Comparison of ENCODE assay signal across 8 mouse cellular contexts in genomic region chr13:21734010-21734905, GRCm38 (mm10). TPM values are rescaled to one million over a fixed set of nuclear protein-coding genes. Genes with fewer than 3 reads are reported as not detected.
DNase-seq lines count a peak whose midpoint lies in the region; ATAC-seq and TF ChIP-seq lines count a peak whose summit lies in the region.

No protein-coding gene starts in this region.

- no peaks in the 10 kb centered on the region for H3K27me3 ChIP-seq in hindbrain, postnatal 0 days (ENCODE audit: insufficient read depth, low read length)

- H3K4me1 ChIP-seq in hindbrain, postnatal 0 days (ENCODE audit: insufficient read depth, low read length): no peaks in the 10 kb centered on the region; the same call in 1 of the 2 replicates

- peak overlapping the region; percentile 74 for H3K4me3 ChIP-seq in gastrocnemius, adult 2 months
- peak overlapping the region; percentile 47 for H3K4me3 ChIP-seq in hindbrain, postnatal 0 days (ENCODE audit: low read length)

- under 1% methylated on average over 21 of the region's 21 CpGs for WGBS in hindbrain, postnatal 0 days

- intact Hi-C loops in gastrocnemius, adult 2 months (cut with DNase I): loop anchor here (1.0 to 2.0 kb wide), 2 partner anchors 17 to 20 kb away; partner anchors contain the start of gene Hist1h4k
- intact Hi-C loops in left cerebral cortex, postnatal 25 days (cut with DNase I): loop anchor here (1.0 to 5.0 kb wide), 3 partner anchors 16 to 1948 kb away; partner anchors contain the start of genes Hist1h2ac, Hist1h2bc and Hist1h4k

- peak overlapping the region; percentile 74 for H3K27ac ChIP-seq in gastrocnemius, adult 2 months
- peak overlapping the region; percentile 83 for H3K27ac ChIP-seq in hindbrain, postnatal 0 days

- peak; percentile 91 for TF ChIP-seq CTCF in gastrocnemius, adult 2 months (IDR thresholded peaks at IDR 0.05)
- peak; percentile 91 for TF ChIP-seq CTCF in hindbrain, postnatal 0 days (IDR thresholded peaks at IDR 0.05; ENCODE audit: low read depth)

- peak; percentile 67 for ATAC-seq in common myeloid progenitor, adult 5-6 weeks (replicated peaks; ENCODE audit: low read depth, poor library complexity, severe bottlenecking)
- peak; percentile 86 for ATAC-seq in hindbrain, postnatal 0 days
- peak; percentile 60 for ATAC-seq in megakaryocyte-erythroid progenitor cell, adult 5-6 weeks (replicated peaks; ENCODE audit: low FRiP score, low TSS enrichment, poor library complexity, severe bottlenecking)

- H3K9me3 ChIP-seq in hindbrain, postnatal 0 days (ENCODE audit: low read length): no peaks in the 10 kb centered on the region

- H3K9ac ChIP-seq in hindbrain, postnatal 0 days (replicated peaks; ENCODE audit: low read length): peak overlapping the region; percentile 58

- DNase-seq in right cerebral cortex, adult 18-20 months: peak; percentile 71
- no peak for DNase-seq in right cerebral cortex, postnatal 4 days
- DNase-seq in gastrocnemius, adult 2 months: peak; percentile 65
- DNase-seq in hindbrain, postnatal 0 days (ENCODE audit: low spot score): peak; percentile 95
- DNase-seq in left cerebral cortex, postnatal 25 days (ENCODE audit: low spot score in 2 of 2): peak; percentile 81 to 82
- DNase-seq in spleen, adult 12 weeks (ENCODE audit: low spot score): peak; percentile 72

- peak overlapping the region; percentile 74 for H3K4me2 ChIP-seq in hindbrain, postnatal 0 days (ENCODE audit: low read depth, low read length)

- no peaks in the 10 kb centered on the region for H3K36me3 ChIP-seq in hindbrain, postnatal 0 days (ENCODE audit: insufficient read depth, low read length)

RNA-seq across cellular contexts. Expression of gene Hist1h4j, which starts 0.6 kb away (rescaled TPM):
- 469 and 581 TPM in 2 replicates for total RNA-seq in common myeloid progenitor, adult 5-6 weeks (2017)
- 1 to 10 TPM in 1 of 2 experiments, under 1 TPM in 1; 0.42 to 1.1 TPM for total RNA-seq in gastrocnemius, adult 2 months (2021)
- 1,214 and 1,310 TPM in 2 replicates for total RNA-seq in hindbrain, postnatal 0 days (2014; rRNA removed)
- not detected in 2 replicates for polyA plus RNA-seq in hindbrain, postnatal 0 days (2015; fragmentation: Nextera tagmentation; extraction: Ambion mirVana)
- total RNA-seq in left cerebral cortex, postnatal 25 days (2021): 10 to 100 TPM; 18.4 to 22.2 TPM
- 3.8 and 29.3 TPM in 2 replicates for total RNA-seq in megakaryocyte-erythroid progenitor cell, adult 5-6 weeks (2014; fragmentation: Nextera tagmentation)
- total RNA-seq in megakaryocyte-erythroid progenitor cell, adult 5-6 weeks (2017): 302 and 554 TPM in 2 replicates

RNA-seq across cellular contexts. Expression of gene Hist1h2bm, which starts 12.4 kb away (rescaled TPM):
- total RNA-seq in common myeloid progenitor, adult 5-6 weeks (2017): 379 and 469 TPM in 2 replicates
- total RNA-seq in gastrocnemius, adult 2 months (2021): 1 to 10 TPM in 1 of 2 experiments, not detected in 1; 1.2 TPM
- total RNA-seq in hindbrain, postnatal 0 days (2014; rRNA removed): 1,597 and 1,943 TPM in 2 replicates
- polyA plus RNA-seq in hindbrain, postnatal 0 days (2015; fragmentation: Nextera tagmentation; extraction: Ambion mirVana): 1.3 and 1.7 TPM in 2 replicates
- 1 to 10 TPM; 3.8 to 4.5 TPM for total RNA-seq in left cerebral cortex, postnatal 25 days (2021)
- 242 and 265 TPM in 2 replicates for total RNA-seq in megakaryocyte-erythroid progenitor cell, adult 5-6 weeks (2014; fragmentation: Nextera tagmentation)
- 262 and 417 TPM in 2 replicates for total RNA-seq in megakaryocyte-erythroid progenitor cell, adult 5-6 weeks (2017)

RNA-seq across cellular contexts. Expression of gene Hist1h4k, which starts 16.0 kb away (rescaled TPM):
- total RNA-seq in common myeloid progenitor, adult 5-6 weeks (2017): 4,229 and 5,615 TPM in 2 replicates
- total RNA-seq in gastrocnemius, adult 2 months (2021): 10 to 100 TPM; 12.0 to 12.2 TPM
- 380 and 998 TPM in 2 replicates for total RNA-seq in hindbrain, postnatal 0 days (2014; rRNA removed)
- 1.6 and 1.9 TPM in 2 replicates for polyA plus RNA-seq in hindbrain, postnatal 0 days (2015; fragmentation: Nextera tagmentation; extraction: Ambion mirVana)
- 100 to 1,000 TPM; 333 to 391 TPM for total RNA-seq in left cerebral cortex, postnatal 25 days (2021)
- total RNA-seq in megakaryocyte-erythroid progenitor cell, adult 5-6 weeks (2014; fragmentation: Nextera tagmentation): 396 and 799 TPM in 2 replicates
- total RNA-seq in megakaryocyte-erythroid progenitor cell, adult 5-6 weeks (2017): 1,621 and 1,651 TPM in 2 replicates

RNA-seq across cellular contexts. Expression of gene Hist1h3h, which starts 16.8 kb away (rescaled TPM):
- total RNA-seq in common myeloid progenitor, adult 5-6 weeks (2017): 145 and 293 TPM in 2 replicates
- 1 to 10 TPM; 1.2 to 2.1 TPM for total RNA-seq in gastrocnemius, adult 2 months (2021)
- 1,004 and 1,140 TPM in 2 replicates for total RNA-seq in hindbrain, postnatal 0 days (2014; rRNA removed)
- 1.9 and 6.2 TPM in 2 replicates for polyA plus RNA-seq in hindbrain, postnatal 0 days (2015; fragmentation: Nextera tagmentation; extraction: Ambion mirVana)
- total RNA-seq in left cerebral cortex, postnatal 25 days (2021): 10 to 100 TPM; 58.0 to 64.8 TPM
- total RNA-seq in megakaryocyte-erythroid progenitor cell, adult 5-6 weeks (2014; fragmentation: Nextera tagmentation): 21.9 TPM in 1 of 2 replicates, not detected in the other
- 175 and 228 TPM in 2 replicates for total RNA-seq in megakaryocyte-erythroid progenitor cell, adult 5-6 weeks (2017)

RNA-seq across cellular contexts. Expression of gene Hist1h2ai, which starts 18.0 kb away (rescaled TPM):
- 1,241 and 1,337 TPM in 2 replicates for total RNA-seq in common myeloid progenitor, adult 5-6 weeks (2017)
- total RNA-seq in gastrocnemius, adult 2 months (2021): 1 to 10 TPM in 1 of 2 experiments, not detected in 1; 2.2 TPM
- total RNA-seq in hindbrain, postnatal 0 days (2014; rRNA removed): 934 and 1,282 TPM in 2 replicates
- 4.5 and 5.8 TPM in 2 replicates for polyA plus RNA-seq in hindbrain, postnatal 0 days (2015; fragmentation: Nextera tagmentation; extraction: Ambion mirVana)
- total RNA-seq in left cerebral cortex, postnatal 25 days (2021): 10 to 100 TPM; 19.5 to 32.4 TPM
- 3.0 and 26.7 TPM in 2 replicates for total RNA-seq in megakaryocyte-erythroid progenitor cell, adult 5-6 weeks (2014; fragmentation: Nextera tagmentation)
- 582 and 1,238 TPM in 2 replicates for total RNA-seq in megakaryocyte-erythroid progenitor cell, adult 5-6 weeks (2017)

Comparison
In these comparisons a context has a peak if more than half of its experiments do, and no peak if none do; other contexts are left out.
1. RNA of gene Hist1h2bm, which starts 12.4 kb away (total RNA-seq): 1,597 to 1,943 TPM in hindbrain, postnatal 0 days, 379 to 469 TPM in common myeloid progenitor, adult 5-6 weeks and 242 to 417 TPM in megakaryocyte-erythroid progenitor cell, adult 5-6 weeks; 3.8 to 4.5 TPM in left cerebral cortex, postnatal 25 days and 1.2 TPM in gastrocnemius, adult 2 months; every median in the first group is over 10 times any median in the second.
2. RNA of gene Hist1h4k, which starts 16.0 kb away (total RNA-seq): 4,229 to 5,615 TPM in common myeloid progenitor, adult 5-6 weeks, 396 to 1,651 TPM in megakaryocyte-erythroid progenitor cell, adult 5-6 weeks, 380 to 998 TPM in hindbrain, postnatal 0 days and 333 to 391 TPM in left cerebral cortex, postnatal 25 days; 12.0 to 12.2 TPM in gastrocnemius, adult 2 months; every median in the first group is over 10 times any median in the second.
3. Peak in every context shown above with its lines, with median percentiles within 50 percentile points of each other: ATAC-seq.